Mouse (Mus musculus): ENCODE measurements around the gene Oat. TPM values are rescaled to one million over a fixed set of nuclear protein-coding genes. Genes with fewer than 3 reads are reported as not detected.

Oat gene
- total RNA-seq, 2 experiments from 2014 or later, result 91.2 to 95.6 TPM

GRCm38 (mm10) chr7:132581441-132581840, 5.2 kb upstream of the Oat start:
- no peak for TF ChIP-seq CTCF (conservative IDR thresholded peaks at IDR 0.05)
- DNase-seq (ENCODE audit: low spot score in 2 of 2), result no peak
- Histone ChIP-seq H3K27ac (no peak overlapping the region), H3K4me3 (no peak overlapping the region)

DNA sequence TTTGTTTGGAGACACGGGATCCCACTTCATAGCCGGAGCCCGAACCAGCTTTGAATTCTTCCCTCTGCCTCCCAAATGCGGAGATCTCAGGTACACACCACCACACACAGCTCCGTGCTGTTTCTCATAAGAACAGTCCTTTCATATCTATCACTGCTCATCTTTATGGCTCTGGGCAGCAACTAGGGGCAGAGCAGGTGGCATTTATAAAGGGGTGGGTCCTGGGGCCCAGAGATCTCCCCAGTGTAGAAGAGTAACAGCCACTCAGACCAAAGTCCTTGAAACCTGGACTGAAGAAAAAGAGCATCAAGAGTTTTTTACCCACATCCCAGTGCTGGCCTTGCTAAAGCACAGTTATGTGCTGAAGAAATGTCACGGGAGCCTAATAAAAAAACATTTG, 4.3 kb upstream of the Oat start:
- no peak for DNase-seq (ENCODE audit: low spot score in 2 of 2)
- no peak for TF ChIP-seq CTCF (conservative IDR thresholded peaks at IDR 0.05)
- Histone ChIP-seq H3K4me3 (no peak overlapping the region), H3K27ac (no peak overlapping the region)

GRCm38 (mm10) chr7:132576891-132577290, 693 bp upstream of the Oat start:
- no peak for TF ChIP-seq CTCF (conservative IDR thresholded peaks at IDR 0.05)
- no peak overlapping the region for H3K4me3 ChIP-seq
- peak overlapping the region; percentile 94; the same call in 1 of the 2 replicates for H3K27ac ChIP-seq
- no peak for DNase-seq (ENCODE audit: low spot score in 2 of 2)

DNA sequence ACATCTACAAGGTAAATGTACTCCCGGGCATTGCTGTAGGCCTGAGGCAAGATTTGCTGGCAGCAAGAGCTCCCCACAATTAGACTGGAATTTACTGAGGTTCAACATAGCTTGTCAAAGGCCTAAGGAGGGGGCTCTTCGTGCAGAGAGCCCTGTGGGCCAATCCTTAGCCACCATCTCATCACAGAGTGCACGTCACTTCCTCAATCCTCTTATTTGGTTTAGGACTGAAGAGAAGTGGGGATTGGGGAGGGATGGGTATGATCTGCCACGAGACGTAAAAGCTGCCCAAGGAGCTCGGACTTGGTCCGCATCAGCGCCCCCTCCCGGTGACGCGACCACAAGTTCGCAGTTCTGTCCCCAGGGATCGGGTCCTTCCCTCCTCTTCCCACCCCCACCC, 575 bp downstream of the Oat start:
- Histone ChIP-seq H3K27ac (peak overlapping the region; percentile 94), H3K4me3 (peak overlapping the region; percentile 82)
- TF ChIP-seq CTCF (conservative IDR thresholded peaks at IDR 0.05), result peak; percentile 69
- DNase-seq (ENCODE audit: low spot score in 2 of 2), result peak; percentile 84 to 88

- no peak for DNase-seq (ENCODE audit: low spot score in 2 of 2)
- Histone ChIP-seq H3K27ac (peak overlapping the region; percentile 83; the same call in 1 of the 2 replicates), H3K4me3 (peak overlapping the region; percentile 82; the same call in 1 of the 2 replicates)
- peak; percentile 38 for TF ChIP-seq CTCF (conservative IDR thresholded peaks at IDR 0.05)
Observed at GRCm38 (mm10) chr7:132574646-132575045, 1.6 kb downstream of the Oat start.

DNA sequence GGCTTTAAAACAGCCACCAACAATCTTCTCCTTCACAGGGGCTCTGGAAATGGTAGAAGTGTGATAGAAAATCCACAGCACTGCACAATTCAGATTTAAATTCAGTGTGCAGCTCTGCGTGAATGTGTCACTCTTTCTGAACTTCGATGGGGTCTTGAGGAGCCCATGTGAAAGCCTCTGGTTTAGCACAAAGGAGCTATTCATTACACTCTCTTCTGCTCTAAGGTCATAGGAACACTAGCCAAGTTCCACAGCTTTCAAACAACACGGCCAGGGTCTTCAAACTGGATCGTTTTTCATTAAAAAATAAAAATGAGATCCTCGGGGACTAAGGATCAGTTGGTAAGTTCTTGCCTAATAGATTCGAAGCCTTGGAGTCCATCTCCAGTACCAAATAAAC, 3.0 kb downstream of the Oat start:
- TF ChIP-seq CTCF (conservative IDR thresholded peaks at IDR 0.05), result no peak
- no peak for DNase-seq (ENCODE audit: low spot score in 2 of 2)
- Histone ChIP-seq H3K27ac (peak overlapping the region; percentile 83), H3K4me3 (no peak overlapping the region)

DNA sequence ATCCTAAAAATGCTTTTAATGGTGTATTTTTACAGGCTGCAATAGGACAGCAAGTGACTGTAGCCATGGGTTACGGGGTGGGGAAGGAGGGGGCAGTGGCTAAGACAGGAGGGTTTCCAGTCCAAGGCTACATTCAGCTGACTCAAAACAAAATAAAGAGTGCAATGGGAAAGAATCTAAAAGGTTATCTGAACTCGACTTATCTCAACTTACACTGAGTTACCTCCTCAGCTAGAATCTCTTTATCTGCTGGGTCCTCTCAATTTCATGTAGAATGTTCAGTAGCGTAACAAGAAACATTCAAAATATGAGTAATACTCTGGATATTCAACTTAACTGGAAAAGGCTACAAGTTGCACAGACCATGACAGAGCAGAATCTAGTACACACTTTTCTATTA, 3.5 kb downstream of the Oat start:
- no peak for TF ChIP-seq CTCF (conservative IDR thresholded peaks at IDR 0.05)

DNA sequence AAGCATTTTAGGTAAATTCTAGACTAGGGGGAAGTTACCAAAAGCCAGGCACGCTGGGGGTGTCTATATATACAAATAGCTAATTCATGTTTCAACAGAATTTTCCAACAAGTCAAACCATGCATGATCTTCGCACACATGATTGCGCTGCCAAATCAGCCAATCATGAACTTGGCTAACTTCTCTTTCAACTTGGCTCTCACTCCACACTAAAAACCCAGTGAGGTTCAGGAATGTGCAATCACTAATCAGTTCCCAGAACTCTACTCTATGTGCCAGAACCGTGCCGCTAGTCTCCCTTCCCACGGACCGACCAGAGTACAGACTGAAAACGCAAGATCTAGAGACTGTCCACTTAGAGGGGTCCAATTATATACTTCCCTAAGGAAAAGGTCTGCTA, 4.7 kb downstream of the Oat start:
- no peak for DNase-seq (ENCODE audit: low spot score in 2 of 2)
- no peak for TF ChIP-seq CTCF (conservative IDR thresholded peaks at IDR 0.05)
- Histone ChIP-seq H3K4me3 (peak overlapping the region; percentile 15; the same call in 1 of the 2 replicates), H3K27ac (peak overlapping the region; percentile 83; the same call in 1 of the 2 replicates)

More for the DNA sequence above, 3.5 kb downstream of the Oat start:
- Histone ChIP-seq H3K27ac (peak overlapping the region; percentile 83), H3K4me3 (no peak overlapping the region)
- DNase-seq (ENCODE audit: low spot score in 2 of 2), result no peak

- no peak for TF ChIP-seq CTCF (conservative IDR thresholded peaks at IDR 0.05)
- H3K4me3 ChIP-seq, result no peak overlapping the region
- DNase-seq (ENCODE audit: low spot score in 2 of 2), result no peak
- peak overlapping the region; percentile 56; the same call in 1 of the 2 replicates for H3K27ac ChIP-seq
Observed at GRCm38 (mm10) chr7:132570071-132570470, 6.1 kb downstream of the Oat start.

- peak overlapping the region; percentile 64; the same call in 1 of the 2 replicates for H3K27ac ChIP-seq
- TF ChIP-seq CTCF (conservative IDR thresholded peaks at IDR 0.05), result no peak
- DNase-seq (ENCODE audit: low spot score in 2 of 2), result peak in 1 of 2 experiments; percentile 37
- no peak overlapping the region for H3K4me3 ChIP-seq
Observed at GRCm38 (mm10) chr7:132568817-132569216, 7.4 kb downstream of the Oat start.

DNA sequence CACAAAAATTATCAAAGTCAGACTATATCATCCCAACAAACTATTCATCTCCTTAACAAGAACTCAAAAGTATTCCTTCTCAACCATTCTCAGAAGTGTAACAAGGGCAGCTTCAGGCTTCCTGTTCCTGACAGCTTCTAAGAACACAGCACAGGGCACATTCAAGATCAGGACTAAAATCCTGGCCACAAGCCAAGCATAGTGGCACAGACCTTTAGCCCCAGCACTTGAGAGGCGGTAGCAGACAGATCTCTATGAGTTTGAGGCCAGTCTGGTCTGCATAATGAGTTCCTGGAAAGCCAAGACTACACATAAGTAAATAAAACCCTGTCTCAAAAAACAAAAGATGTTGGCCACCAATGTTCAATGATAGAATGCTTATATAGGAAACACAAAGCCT, 10.4 kb downstream of the Oat start:
- no peak overlapping the region for H3K4me3 ChIP-seq
- no peak for TF ChIP-seq CTCF (conservative IDR thresholded peaks at IDR 0.05)

DNA sequence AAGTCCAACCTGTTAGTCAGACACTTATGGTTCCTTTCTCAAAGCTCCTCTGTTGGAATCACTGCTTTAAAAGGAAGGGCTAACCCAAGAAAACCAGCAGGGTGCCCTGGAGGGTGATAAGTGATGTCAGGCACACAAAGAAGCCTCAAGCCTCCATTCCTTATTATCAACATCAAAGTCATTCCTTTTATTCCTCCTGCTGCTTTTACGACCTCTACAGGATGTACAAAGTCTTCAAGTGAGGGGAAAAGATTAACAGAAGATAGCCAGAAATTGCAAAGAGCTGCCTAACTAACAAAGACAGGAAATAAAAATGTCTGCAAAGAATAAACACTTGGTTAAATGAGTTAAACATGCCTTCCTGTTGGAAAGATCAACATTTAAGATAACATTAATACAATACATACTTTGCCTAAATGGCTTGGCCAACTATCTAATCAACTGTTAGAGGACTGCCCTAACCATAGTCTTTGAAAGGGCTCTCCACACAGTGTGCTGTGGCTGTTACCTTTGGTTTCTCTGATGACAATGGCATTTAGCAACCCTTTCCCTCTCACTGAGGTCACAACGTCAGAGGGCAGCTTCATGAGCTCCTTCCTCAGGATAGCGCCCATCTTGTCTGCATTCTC, 16.9 kb downstream of the Oat start:
- DNase-seq (ENCODE audit: low spot score in 2 of 2), result no peak
- Histone ChIP-seq H3K4me3 (no peak overlapping the region), H3K27ac (no peak overlapping the region)
- no peak for TF ChIP-seq CTCF (conservative IDR thresholded peaks at IDR 0.05)

More for the DNA sequence above, 10.4 kb downstream of the Oat start:
- no peak for DNase-seq (ENCODE audit: low spot score in 2 of 2)
- H3K27ac ChIP-seq, result no peak overlapping the region

DNA sequence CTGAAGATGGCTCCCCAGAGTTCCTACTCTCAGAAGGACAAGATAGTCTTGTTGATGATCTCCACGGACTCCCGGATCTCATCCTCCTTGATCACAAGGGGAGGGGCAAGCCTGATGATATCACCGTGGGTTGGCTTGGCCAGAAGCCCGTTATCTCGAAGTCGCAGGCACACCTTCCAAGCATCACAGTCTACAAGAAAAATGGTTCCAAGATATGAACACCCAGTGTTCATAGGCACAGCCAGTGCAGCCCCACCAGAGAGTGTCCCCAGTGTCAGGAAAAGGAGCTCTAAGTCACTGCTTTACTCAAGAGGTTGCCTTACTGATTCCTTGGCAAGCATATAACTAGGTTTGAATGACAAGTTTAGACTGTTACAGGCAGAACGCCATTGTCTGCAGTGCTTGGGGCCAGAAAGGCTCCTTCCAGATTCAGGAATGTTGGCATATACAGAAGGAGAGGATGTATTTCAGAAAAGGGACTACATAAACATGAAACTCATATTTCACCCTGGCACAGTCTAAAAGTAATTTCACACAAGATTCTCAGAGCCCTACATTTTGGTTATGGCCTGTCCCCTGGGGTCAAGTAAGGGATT, 18.0 kb downstream of the Oat start:
- TF ChIP-seq CTCF (conservative IDR thresholded peaks at IDR 0.05), result no peak
- Histone ChIP-seq H3K27ac (no peak overlapping the region), H3K4me3 (no peak overlapping the region)
- DNase-seq (ENCODE audit: low spot score in 2 of 2), result no peak

DNA sequence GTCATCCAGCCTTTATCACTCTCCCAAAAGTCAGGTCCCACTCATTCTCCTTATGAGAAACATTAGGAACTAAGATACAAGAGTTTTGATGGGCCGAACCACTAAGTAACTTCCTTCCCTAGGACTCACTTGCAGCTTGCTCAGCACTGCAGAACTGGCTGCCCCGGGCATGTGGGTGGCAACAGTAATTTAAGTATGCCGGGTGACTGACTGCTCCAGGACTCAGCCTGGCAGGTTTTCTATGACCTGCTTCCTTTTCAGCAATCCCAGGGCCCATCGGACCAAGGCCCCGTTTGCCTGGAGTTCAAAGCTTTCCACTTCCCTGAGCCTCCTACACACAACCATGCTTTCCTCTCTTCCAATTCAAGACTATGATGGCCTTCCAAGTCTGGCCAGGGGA, 19.6 kb downstream of the Oat start:
- TF ChIP-seq CTCF (conservative IDR thresholded peaks at IDR 0.05), result no peak
- H3K27ac ChIP-seq, result no peak overlapping the region
- no peak for DNase-seq (ENCODE audit: low spot score in 2 of 2)
- H3K4me3 ChIP-seq, result no peak overlapping the region
